Mouse (Mus musculus): Measurements from ENCODE around the gene Ulk3. TPM values are rescaled to one million over a fixed set of nuclear protein-coding genes. Genes with fewer than 3 reads are reported as not detected.

Ulk3 gene
- total and polyA plus RNA-seq, 3 experiments = 2.6 to 11.4 (median 10.0) TPM

DNA sequence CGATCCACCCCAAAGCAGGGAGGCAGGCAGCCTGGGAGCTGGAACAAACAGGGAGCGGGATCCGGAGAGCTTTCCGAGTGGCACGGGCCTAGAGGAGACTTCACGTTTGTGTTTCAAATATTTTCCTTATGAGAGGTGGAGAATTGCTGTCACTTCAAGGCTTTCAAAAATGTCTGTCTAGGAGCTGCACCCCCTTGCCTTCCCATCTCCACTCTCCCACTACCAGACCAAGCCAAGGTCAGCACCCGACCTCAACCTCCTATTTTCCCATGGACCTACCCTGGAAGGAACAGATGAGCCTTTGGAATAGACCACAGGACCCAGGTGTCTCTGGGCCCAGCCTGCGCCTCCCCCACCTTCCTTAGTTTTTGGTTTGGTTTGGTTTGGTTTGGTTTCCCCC is 8.0 kb downstream of the Ulk3 start (continued):
- TF ChIP-seq MXI1 (IDR thresholded peaks at IDR 0.05; ENCODE audit: low read depth, low read length) = no peak
- TF ChIP-seq JUN (IDR thresholded peaks at IDR 0.05; ENCODE audit: insufficient read depth, low read depth, low read length) = no peak
- TF ChIP-seq POLR2A (IDR thresholded peaks at IDR 0.05; ENCODE audit: low read depth, low read length) = no peak

DNA sequence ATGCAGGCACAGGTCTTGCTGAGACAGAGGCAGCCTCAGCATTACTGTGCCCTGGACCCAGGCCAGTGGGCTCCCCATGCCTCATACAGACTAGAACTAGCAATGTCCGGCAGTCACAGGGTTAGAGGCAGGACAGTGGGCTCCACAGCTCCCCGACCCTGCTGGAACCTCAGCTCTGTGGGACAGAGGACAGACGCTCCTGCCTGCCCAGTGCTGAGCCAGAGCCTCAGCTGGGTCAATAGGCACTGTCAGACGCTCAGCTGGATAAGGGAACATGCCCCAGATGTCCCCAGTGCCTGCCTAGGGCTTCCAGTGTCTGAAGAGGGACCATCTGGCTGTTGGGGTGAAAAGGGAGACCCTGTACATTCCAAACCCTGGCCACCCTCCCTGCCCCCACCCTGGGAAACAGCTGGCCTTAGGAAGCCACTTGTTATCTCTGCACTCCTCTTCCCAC is 8.7 kb downstream of the Ulk3 start:
- Histone ChIP-seq H3K36me3 (replicated peaks in 1 of 2; ENCODE audit: control insufficient read depth in 1 of 2, insufficient read depth in 1 of 2, low read length in 1 of 2) (peaks cover 25 to 44% of the 10 kb centered on the region in 2 experiments), H3K79me2 (replicated peaks; ENCODE audit: control insufficient read depth, extremely low read depth, insufficient read depth, poor library complexity, severe bottlenecking) (no peaks in the 10 kb centered on the region), H3K4me1 (ENCODE audit: control insufficient read depth in 1 of 2, insufficient read depth in 2 of 2) (peaks cover 6 to 10% of the 10 kb centered on the region in 2 experiments), H3K27ac (ENCODE audit: insufficient read depth, low read depth) (no peak overlapping the region), H3K4me3 (replicated peaks in 1 of 3; ENCODE audit: low read depth in 2 of 3, low read length in 2 of 3, poor library complexity in 1 of 3) (no peak overlapping the region), H3K9ac (ENCODE audit: insufficient read depth, low read depth) (no peak overlapping the region), H3K9me3 (replicated peaks; ENCODE audit: low read length) (no peaks in the 10 kb centered on the region), H3K27me3 (replicated peaks) (no peaks in the 10 kb centered on the region), H3K4me2 (ENCODE audit: insufficient read depth, low read depth, poor library complexity, severe bottlenecking) (no peak overlapping the region)
- DNase-seq (ENCODE audit: extremely low read depth) = no peak
- TF ChIP-seq ETS1 (conservative IDR thresholded peaks at IDR 0.05; ENCODE audit: low read depth, low read length) (no peak), NRF1 (IDR thresholded peaks at IDR 0.05; ENCODE audit: low read depth, low read length) (no peak), RCOR1 (conservative IDR thresholded peaks at IDR 0.05; ENCODE audit: low read depth, low read length) (no peak), JUN (IDR thresholded peaks at IDR 0.05; ENCODE audit: insufficient read depth, low read depth, low read length) (no peak), TBP (conservative IDR thresholded peaks at IDR 0.05; ENCODE audit: low read depth, low read length) (no peak), NELFE (IDR thresholded peaks at IDR 0.05; ENCODE audit: low read depth, low read length) (no peak), ZKSCAN1 (IDR thresholded peaks at IDR 0.05; ENCODE audit: borderline replicate concordance, low read depth, low read length) (no peak), MYC (IDR thresholded peaks at IDR 0.05; ENCODE audit: low read depth, low read length) (no peak), CTCF (conservative IDR thresholded peaks at IDR 0.05 in 1 of 2, IDR thresholded peaks at IDR 0.05 in 1 of 2; ENCODE audit: low read depth in 2 of 2, low read length in 2 of 2) (no peak), USF2 (conservative IDR thresholded peaks at IDR 0.05; ENCODE audit: low read depth, low read length) (no peak), POLR2AphosphoS2 (IDR thresholded peaks at IDR 0.05; ENCODE audit: low read depth, low read length) (no peak), GABPA (IDR thresholded peaks at IDR 0.05; ENCODE audit: insufficient replicate concordance, low read depth, low read length) (no peak), UBTF (IDR thresholded peaks at IDR 0.05; ENCODE audit: low read depth, low read length) (no peak), BHLHE40 (IDR thresholded peaks at IDR 0.05; ENCODE audit: low read depth, low read length) (no peak), CHD1 (IDR thresholded peaks at IDR 0.05; ENCODE audit: low read depth, low read length) (no peak)
- in situ Hi-C loops (cut with MboI; ENCODE audit: low pct_ligation_motif_present, low pct_unique_long_range_greater_than_20kb, low sequenced_read_pairs) = no loop called here
- dilution Hi-C loops (cut with MboI; ENCODE audit: extremely low pct_ligation_motif_present, extremely low pct_unique_long_range_greater_than_20kb, low sequenced_read_pairs) = no loop called here

DNA sequence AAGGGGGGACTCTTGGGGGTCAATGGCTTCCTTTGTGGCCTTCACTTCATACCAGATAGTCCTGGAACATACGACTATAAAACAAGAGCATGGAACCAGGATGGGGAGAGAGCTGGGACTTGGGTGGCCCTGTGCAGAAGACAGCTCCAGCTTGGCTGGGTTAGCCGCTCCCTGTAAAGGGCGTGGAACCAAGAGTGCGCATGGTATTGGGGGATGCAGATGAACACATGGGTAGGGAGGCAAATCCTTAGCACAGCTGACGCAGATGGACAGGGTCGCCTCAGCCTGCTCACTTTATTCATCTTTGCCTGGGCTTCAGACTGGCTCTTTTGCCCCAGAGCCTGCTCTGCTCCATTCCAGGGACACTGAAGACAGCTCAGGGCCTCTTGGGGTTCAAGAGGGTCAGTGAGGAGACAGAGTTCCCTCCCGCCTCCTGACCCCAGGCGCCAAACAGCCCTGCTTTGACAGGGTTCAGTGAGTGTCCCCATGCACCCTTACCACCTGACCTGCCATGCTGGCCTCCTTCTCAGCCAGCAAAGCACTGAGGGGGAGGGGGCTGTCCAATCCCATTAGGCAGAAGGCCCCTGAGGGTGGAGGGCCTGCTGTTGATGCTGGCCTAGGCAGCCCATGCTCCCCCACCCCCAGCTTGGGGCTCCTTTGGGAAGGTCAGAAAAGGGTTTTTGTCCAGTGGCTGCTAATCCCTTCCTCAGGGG is 9.8 kb downstream of the Ulk3 start:
- no peaks in the 10 kb centered on the region for H3K79me2 ChIP-seq (replicated peaks; ENCODE audit: control insufficient read depth, extremely low read depth, insufficient read depth, poor library complexity, severe bottlenecking)
- H3K4me3 ChIP-seq (replicated peaks in 1 of 3; ENCODE audit: low read depth in 2 of 3, low read length in 2 of 3, poor library complexity in 1 of 3) = no peak overlapping the region
- H3K4me1 ChIP-seq (ENCODE audit: control insufficient read depth in 1 of 2, insufficient read depth in 2 of 2) = peaks cover 6 to 10% of the 10 kb centered on the region in 2 experiments
- dilution Hi-C loops (cut with MboI; ENCODE audit: extremely low pct_ligation_motif_present, extremely low pct_unique_long_range_greater_than_20kb, low sequenced_read_pairs) (no loop called here), in situ Hi-C loops (cut with MboI; ENCODE audit: low pct_ligation_motif_present, low pct_unique_long_range_greater_than_20kb, low sequenced_read_pairs) (no loop called here)
- peaks cover 15 to 33% of the 10 kb centered on the region in 2 experiments for H3K36me3 ChIP-seq (replicated peaks in 1 of 2; ENCODE audit: control insufficient read depth in 1 of 2, insufficient read depth in 1 of 2, low read length in 1 of 2)
- no peak overlapping the region for H3K9ac ChIP-seq (ENCODE audit: insufficient read depth, low read depth)
- H3K4me2 ChIP-seq (ENCODE audit: insufficient read depth, low read depth, poor library complexity, severe bottlenecking) = no peak overlapping the region
- DNase-seq (ENCODE audit: extremely low read depth) = no peak
- no peaks in the 10 kb centered on the region for H3K9me3 ChIP-seq (replicated peaks; ENCODE audit: low read length)
- H3K27ac ChIP-seq (ENCODE audit: insufficient read depth, low read depth) = no peak overlapping the region
- TF ChIP-seq POLR2AphosphoS2 (IDR thresholded peaks at IDR 0.05; ENCODE audit: low read depth, low read length) (no peak), BHLHE40 (IDR thresholded peaks at IDR 0.05; ENCODE audit: low read depth, low read length) (no peak), SIN3A (IDR thresholded peaks at IDR 0.05; ENCODE audit: low read length) (no peak), MYC (IDR thresholded peaks at IDR 0.05; ENCODE audit: low read depth, low read length) (no peak), IRF4 (IDR thresholded peaks at IDR 0.05; ENCODE audit: low read depth, low read length) (no peak), NRF1 (IDR thresholded peaks at IDR 0.05; ENCODE audit: low read depth, low read length) (no peak), RCOR1 (conservative IDR thresholded peaks at IDR 0.05; ENCODE audit: low read depth, low read length) (no peak), USF1 (IDR thresholded peaks at IDR 0.05; ENCODE audit: low read depth, low read length) (no peak), E2F4 (IDR thresholded peaks at IDR 0.05; ENCODE audit: insufficient replicate concordance, low read depth, low read length) (no peak), TBP (conservative IDR thresholded peaks at IDR 0.05; ENCODE audit: low read depth, low read length) (no peak), USF2 (conservative IDR thresholded peaks at IDR 0.05; ENCODE audit: low read depth, low read length) (no peak), MAZ (IDR thresholded peaks at IDR 0.05; ENCODE audit: low read depth, low read length) (no peak), TCF12 (IDR thresholded peaks at IDR 0.05; ENCODE audit: low read depth, low read length) (no peak), JUND (conservative IDR thresholded peaks at IDR 0.05; ENCODE audit: low read depth, low read length) (no peak), ZKSCAN1 (IDR thresholded peaks at IDR 0.05; ENCODE audit: borderline replicate concordance, low read depth, low read length) (no peak), EP300 (IDR thresholded peaks at IDR 0.05; ENCODE audit: low read length) (no peak)
- H3K27me3 ChIP-seq (replicated peaks) = no peaks in the 10 kb centered on the region

Data from CH12.LX (cell line).